Mouse (Mus musculus) c-Kit-positive CD71-positive TER-119-negative erythroid progenitor cells, embryonic 14.5 days (primary cell): Measurements from ENCODE around the gene Ppdpf.
A peak's percentile ranks its signal among the peaks of the same experiment; 100 is the strongest.

Experiments used
- DNase-seq: peaks from one replicate; pipeline ENCODE4 v3.0.0-alpha.2; 2013; ENCODE audit warnings: low read depth

Gene Ppdpf

DNA sequence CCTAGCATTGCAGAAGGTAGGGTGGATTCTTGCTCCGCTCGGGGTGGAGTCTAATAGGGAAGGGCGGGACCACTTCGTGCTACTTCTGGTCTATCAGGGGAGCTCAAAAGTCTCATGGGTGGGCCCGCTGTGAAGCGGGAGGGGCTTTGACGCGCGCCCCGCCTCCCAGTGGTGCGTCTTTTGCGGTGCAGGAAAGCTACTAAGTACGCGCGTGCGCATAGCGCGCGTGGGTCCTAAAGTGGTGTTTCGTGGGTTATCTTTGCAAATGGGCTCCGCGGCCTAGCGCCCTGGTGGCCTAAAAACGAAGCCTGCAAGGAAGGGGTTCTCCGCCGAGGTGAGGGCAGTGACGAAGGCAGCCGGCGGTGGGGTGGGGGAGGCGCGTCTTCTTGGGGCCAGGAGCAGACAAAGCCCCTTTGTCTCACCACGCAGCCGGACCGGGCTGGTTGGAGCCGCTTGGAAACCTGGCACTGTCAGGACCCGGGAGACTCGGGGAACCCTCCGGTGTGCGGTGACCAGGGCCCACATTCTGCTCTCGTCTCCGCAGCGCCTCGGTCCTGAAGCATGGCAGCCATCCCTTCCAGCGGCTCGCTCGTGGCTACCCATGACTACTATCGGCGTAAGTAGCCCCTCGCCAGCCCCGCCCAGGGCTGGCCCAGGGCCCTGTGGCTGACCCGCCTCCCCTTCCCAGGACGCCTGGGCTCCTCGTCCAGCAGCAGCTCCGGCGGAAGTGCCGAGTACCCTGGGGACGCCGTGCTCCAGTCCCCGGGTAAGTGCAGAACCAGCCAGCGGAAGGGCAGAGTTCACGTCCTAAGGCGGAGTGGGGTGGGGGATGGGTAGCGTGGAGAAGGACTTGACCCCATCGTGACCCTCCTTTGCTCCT is at the start of gene Ppdpf:
Gene Ppdpf, plus strand, starts transcription at position 127 of the 880 bp plus-strand sequence.
- DNase-seq: peak; percentile 94

DNA sequence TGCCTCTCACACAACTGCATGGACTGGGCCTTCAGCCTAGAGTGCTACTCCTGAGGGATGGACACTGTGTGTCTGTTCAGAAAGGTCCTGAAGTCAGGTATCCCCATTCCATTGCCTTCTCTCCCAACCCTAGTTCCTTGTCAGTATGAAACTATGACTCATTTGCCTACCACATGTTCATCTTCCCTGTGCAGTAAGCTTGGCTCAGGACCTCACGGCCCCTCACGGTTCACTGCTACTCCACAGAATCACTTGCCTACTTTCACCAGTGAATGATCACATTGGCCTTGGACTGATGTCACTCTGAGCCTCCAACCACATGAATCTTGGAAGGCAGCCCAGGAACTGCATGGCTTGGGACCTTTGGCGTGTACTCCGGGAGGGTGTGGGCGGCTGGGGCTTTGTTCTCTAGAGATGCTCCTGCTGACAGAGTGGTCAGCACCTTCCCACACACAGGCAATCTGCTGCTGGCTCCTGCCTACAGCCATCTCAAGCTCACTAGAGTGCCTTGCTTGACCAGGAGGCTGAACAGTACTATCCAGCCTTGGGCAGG is 47.3 kb upstream of the Ppdpf start:
- no peak for DNase-seq

DNA sequence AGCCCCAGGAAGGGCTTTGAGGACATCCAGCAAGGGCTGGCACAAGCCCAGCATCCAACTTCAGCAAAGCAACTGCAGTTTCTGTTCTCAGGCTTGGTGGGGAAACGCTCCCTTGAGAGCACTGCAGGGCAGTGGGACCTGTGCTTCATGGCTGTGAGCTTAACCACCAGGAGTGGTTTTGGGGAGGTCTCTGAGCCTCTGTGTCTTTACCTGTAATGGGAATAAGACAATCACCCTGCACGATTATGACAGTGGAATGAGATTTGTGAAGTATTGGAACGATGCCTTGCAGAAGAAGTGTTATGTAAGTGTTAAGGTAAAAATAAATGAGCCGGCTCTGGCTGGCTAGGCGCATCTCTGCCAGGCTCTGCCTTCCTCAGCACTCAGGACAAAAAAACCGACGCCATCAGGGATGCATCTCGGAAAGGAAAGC is 44.3 kb upstream of the Ppdpf start:
- DNase-seq: no peak

DNA sequence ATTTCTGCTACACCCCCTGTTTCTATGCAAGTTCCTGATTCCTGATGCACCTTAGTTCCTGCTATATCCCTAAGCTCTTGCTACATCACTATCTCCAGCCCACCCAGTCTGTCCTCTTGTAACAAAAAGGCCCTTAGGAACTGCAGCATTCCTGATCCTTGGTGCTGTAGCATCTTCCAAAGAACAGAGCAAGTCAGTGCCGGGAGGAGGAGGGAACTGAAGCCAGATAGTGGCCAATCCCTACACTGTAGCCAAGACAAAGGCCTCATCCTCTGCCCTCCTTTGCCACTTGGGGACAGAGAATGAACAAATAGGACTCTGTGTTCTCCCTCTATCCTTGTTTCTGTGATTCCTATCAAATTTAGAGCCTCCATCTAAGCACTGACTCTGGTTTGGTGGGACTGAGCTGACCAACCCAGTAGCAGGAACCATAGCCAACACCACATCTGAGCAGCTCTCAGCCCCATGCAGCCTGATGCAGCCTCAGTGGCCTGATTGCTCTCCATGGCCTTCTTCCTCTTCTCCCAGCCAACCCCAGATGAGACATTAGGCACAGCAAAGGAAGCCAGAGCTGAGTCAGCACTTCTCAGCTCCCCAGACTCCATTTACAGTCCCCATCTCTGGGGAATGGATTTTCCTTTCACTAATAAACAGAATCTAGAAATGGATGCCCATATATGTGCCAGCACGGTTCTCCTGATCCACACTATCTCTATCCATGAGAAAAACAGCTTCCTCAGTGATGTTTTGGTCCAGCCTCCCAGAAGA is 43.4 kb upstream of the Ppdpf start:
- no peak for DNase-seq

DNA sequence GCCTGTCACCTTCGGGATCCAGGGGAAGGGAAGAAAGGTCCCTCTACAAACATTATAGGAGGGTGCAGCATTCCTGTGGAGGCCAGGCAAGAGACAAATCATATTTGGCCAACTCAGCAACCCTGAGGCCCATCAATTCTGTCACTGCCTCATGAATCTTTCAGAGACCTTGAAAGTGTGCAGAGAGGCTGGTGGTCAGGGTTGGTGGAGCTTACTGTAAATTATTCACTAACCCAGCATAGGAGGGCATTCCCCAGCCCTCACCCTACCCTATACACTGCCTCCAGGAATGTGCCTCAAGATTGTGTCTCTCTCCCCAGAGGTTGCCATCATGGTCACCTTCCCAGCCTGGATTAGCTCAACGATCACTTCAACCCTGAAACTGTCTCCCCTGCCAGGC is 42.4 kb upstream of the Ppdpf start:
- DNase-seq: no peak

DNA sequence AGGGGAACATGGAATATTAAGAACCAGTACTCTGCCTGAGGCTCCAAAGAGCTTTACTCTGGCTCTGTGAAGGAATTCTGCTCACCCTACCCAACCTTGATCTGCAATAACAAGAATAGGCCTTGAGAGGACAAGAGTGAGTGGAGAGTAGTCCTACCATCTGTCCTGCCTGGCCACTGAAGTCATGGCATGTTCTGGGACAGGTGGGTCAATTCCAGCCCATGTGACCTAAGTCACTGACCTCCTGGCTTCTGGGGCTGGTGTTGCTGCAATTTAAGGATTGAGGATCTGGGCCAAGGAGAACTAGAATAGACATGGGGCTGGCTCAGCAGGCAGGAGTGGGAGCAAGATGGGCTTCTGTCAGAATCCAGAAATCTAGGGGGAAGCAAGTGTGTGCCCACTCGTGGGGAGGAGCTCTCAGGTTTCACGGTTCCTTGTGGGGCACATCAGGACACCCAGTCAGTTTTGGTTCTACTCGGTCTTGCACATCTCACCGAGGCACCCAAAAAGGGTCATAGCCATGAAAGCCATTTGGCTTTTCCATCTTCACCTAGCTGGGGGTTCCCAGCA is 40.0 kb upstream of the Ppdpf start:
- no peak for DNase-seq

DNA sequence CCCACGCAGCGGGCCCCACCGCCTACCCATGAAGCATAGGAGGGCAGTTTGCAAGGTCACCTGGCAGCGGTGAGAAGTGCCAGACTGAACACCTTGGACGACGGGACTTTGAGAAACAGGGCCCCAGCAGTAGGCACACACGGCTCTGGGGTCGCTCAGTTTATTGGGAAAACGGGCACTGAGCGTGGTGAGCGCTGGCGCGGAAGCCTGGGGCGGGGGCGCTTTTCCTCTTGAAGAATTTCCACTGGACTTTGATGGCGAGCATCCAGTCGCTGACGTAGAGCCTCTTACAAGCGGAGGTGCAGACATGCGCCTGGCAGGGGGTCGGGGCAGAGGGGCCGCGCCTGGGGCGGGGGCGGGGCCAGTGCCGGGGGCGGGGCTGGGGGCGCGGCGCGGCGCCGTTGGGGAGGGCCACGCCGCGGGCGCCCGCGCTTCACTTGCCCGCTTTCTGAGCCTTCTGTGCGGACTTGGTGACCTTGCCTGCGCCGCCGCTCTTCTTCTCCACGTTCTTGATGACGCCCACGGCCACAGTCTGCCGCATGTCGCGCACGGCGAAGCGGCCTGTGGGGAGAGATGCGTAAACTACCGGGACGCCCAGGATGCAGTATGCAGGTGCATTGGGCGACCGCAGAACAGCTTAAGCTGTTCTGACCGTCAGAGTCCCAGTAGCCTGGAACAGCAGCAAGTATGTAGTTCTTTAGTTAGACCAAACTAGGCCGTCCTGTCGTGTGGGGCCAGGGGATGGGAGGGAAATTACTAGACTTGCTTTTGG is 39.3 kb upstream of the Ppdpf start:
- DNase-seq: no peak

DNA sequence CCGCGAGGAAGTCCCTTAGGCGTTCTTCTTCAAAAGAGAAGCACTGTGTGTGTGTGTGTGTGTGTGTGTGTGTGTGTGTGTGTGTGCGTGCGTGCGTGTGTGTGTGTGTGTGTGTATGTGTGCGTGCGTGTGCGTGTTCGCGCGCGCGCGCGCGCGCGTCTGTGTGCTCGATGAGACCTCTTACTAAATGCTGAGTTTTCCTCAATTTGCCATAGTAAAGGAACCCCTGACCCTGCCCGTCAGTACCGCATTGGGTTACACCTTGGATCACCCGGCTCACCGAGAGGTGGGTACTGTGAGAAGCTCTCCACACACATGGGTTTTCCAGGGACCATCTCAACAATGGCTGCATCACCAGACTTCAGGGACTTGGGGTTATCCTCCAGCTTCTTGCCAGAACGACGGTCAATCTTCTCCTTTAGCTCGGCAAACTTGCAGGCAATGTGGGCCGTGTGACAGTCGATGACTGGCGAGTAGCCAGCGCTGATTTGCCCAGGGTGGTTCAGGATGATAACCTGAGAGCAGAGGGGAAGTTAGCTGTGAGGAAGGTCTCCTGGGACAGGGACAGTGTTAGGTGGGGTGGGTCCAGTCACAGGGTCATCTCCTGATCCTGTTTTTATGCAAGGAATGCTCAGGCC is 38.6 kb upstream of the Ppdpf start:
- DNase-seq: no peak

GRCm38 (mm10) chr2:181150281-181150680 is 36.8 kb upstream of the Ppdpf start:
- no peak for DNase-seq

GRCm38 (mm10) chr2:181152701-181153100 is 34.3 kb upstream of the Ppdpf start:
- DNase-seq: no peak

DNA sequence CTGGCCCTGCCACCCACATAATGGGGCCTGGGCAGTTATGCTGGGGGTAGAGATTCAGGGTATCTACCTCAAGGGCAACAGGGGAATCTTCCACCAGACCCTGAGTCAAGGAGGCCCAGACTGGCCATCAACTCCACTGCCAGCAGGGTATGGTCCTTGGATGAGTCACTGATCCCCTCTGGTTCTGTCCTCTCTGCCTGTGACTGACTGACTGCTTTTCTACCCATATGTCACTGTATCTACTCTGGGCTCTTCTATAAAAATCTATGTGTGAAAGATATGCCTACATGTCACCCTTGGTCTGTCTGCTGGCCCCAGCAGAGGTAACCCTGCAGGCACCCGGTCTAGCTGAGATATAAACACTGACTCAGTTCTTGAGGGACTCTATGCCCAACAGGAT is 33.9 kb upstream of the Ppdpf start:
- DNase-seq: no peak

GRCm38 (mm10) chr2:181153837-181154236 is 33.2 kb upstream of the Ppdpf start:
- DNase-seq: peak; percentile 9

DNA sequence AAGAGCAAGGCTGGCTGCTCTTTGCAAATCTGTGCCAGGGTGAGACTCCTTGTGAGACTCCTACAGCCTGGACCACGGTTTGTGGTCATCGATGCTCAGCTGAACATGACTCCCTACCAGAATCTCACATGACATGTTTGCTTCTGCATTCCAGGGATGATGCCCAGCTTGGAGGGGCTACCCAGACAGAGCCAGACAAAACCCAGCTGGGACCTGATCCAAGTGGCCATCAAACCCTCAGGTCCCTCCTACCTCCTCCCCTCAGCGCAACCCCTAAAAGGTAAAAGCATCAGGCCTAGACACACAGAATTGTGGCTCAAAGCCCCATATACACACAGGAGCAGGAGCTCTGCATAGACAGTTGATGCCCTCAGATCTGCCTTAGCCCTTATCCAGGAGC is 32.7 kb upstream of the Ppdpf start:
- DNase-seq: no peak

- DNase-seq: no peak
Observed at GRCm38 (mm10) chr2:181154831-181155415, 32.1 kb upstream of the Ppdpf start.

GRCm38 (mm10) chr2:181155801-181156200 is 31.2 kb upstream of the Ppdpf start:
- DNase-seq: no peak

DNA sequence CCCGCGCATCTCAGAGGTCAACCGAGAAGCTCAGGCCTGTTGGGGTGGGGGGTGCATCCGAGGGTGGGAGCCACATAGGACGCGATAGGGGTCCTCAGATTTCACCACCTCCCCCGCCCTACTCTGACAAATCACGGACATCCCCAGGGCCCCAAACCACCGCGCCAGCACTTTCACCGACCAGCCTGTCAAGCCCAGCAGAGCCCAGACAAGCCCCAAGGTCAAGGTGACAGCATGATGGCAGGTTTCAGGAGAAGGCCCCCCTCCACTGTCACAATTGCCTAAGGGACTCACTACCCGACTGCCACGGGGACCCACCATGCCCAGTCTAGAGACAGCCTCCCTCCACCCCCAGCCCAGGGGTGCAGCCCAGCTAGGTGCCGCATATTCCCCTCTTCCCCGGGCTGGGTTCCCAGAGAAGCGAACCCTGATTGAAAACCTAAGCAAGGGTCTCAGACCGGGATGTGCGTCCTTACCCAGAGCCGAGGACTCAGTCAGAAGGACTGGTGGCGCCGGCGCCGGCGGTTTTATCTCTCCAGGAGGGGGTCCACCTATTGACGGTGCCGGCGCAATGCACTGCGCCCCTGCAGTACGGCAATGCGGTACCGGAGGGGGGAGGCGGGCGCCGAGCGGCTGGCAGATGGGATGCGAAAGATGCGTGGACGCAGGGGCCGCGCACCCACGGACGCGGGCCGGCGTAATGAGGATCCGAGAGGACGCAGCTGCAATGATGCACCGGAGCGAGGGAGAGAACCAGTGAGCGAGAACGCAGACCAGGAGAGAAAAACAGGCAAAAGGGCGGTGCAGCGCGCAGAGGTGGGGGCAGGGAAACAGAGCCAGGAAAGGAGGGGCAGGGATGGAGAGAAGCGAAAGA is 30.6 kb upstream of the Ppdpf start, which contains the start of gene Eef1a2:
Gene Eef1a2, minus strand, starts transcription at position 767 of the 874 bp plus-strand sequence.
- DNase-seq: no peak

DNA sequence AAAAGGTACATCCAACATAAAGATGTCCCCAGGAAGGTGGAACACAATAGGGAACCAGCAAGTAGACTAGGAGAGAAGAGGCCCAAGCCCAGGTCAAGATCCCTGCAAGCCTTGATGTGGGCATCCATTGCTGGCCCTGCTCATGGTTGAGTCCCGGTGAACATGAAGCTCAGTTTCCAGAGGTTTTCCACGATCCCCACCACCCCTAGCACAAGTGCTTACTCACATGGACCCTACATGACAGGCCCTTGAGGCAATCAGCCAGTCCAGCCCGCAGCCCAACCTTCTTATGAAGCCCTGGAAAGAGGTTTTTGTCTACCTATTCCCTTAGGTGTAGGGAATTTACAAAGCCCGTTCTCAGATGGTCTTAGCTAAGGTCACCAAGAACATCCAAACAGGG is 29.9 kb upstream of the Ppdpf start:
- no peak for DNase-seq

- no peak for DNase-seq
Observed at GRCm38 (mm10) chr2:181157716-181158302, 29.2 kb upstream of the Ppdpf start.

GRCm38 (mm10) chr2:181158471-181158870 is 28.6 kb upstream of the Ppdpf start:
- no peak for DNase-seq
